Mouse (Mus musculus): ENCODE measurements around the gene Clasp2.
A peak's percentile ranks its signal among the peaks of the same experiment; 100 is the strongest.
"Not testable (repeated sequence)": the region's sequence is repeated elsewhere in the genome, so short reads cannot be mapped to it uniquely, and the experiment has no call there.

Gene Clasp2

DNA sequence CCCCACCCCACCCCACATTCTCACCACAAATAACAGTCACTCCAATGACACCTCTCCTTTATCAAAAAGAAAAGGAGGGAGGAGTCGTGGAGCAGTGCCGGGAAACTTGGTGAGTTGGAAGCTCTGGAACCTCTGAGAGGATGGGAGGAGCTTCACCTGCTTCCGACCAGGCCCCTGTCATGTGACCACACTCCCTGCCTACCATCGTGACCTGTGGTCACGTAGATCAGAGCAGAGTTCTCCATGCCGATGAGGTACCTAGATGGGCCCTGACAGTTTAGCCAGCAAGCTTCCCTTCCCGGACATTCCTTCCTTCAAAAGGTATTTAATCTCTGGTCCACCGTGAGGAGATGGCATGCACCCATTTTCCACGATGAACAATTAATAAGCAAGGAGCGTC is 17.2 kb downstream of the Clasp2 start:
- DNase-seq: no peak

GRCm38 (mm10) chr9:113759684-113760083 is 18.4 kb downstream of the Clasp2 start:
- DNase-seq: no peak

- DNase-seq: no peak
Observed at GRCm38 (mm10) chr9:113762389-113762788, 21.1 kb downstream of the Clasp2 start.

DNA sequence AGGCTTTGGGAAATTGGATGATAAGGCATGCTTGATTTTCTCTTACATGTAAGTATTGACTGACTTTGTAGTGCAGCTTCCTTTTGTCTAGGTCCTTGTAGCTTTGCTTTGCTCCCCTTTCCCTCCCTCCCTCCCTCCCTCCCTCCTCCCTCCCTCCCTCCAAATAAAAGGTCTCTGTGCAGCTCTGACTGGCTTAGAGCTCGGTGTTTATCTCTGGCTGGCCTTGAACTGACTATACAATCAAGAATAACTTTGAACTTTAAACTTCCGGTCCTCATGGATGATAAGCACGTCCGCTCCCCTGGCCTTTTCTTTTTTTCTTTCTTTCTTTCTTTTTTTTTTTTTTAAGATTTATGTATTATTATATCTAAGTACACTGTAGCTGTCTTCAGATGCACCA is 21.9 kb downstream of the Clasp2 start:
- no peak for DNase-seq

DNA sequence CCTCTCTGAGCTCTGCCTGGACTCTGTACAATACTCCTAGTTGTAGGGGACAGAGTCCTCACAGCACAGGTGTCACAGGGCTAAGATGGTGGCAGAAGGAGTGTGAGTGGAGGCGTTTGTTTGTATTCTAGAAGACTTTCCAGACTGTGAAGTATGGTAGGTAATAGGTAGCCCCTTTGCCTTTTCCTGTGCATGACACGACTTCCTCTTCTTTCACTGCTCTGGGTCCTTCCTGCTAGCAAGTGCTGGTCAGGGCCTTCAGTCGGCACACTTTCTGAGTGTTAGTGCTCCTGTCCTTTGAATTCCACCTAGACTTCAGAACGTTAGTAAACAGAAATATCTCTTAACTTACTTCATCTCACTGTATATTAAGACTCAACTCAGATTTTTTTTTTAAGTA is 29.4 kb downstream of the Clasp2 start:
- DNase-seq: no peak

- no peak for DNase-seq
Observed at GRCm38 (mm10) chr9:113780863-113781262, 39.6 kb downstream of the Clasp2 start.

DNA sequence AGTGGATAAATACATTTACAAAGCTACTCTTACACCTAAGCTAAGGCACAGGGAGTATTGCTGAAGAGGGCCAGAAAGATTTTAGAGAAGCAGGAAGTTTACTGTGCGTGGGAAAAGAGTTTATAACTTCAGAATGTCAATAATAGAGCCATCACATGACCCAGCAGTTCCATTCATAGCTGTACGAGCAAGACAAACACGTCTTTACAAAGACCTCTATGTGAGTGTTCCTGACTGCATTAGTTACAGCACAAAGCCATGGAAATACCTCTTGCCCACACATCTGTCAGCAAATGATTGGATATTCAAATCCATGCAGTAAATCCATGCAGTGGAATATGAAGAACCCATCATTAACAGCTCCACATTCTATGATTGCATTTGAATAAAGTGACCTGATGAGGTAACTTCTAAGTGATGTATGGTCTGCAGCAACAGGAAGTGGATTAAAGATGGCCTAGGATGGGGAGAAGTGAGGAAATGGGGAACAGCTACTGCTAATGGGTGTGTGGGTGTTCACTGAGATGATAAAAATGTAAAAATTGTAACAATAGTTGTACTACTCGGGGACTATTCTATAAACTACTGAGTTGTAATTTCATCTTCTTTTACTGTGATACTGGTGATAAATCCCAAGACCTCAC is 41.2 kb downstream of the Clasp2 start:
- DNase-seq: no peak

DNA sequence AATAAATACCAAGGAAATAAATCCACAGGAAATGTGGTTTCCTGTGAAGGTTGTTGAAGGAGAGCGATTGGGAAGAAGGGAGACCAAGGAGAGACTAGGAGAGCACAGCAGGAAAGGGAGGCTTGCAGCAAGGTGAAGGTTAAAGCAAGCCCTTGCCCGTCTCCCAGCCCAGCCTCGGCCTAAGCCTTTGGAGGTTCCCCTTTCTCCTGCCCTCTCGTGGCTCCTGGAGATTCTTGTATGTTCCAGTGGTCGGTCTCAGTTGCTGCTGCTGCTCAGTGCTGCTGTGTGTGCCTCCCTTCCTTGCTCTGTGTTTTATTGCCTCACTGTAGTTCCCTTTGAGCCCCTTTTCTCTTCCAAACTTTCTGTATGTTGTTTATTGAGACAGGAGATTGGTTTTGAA is 42.4 kb downstream of the Clasp2 start:
- DNase-seq: no peak

DNA sequence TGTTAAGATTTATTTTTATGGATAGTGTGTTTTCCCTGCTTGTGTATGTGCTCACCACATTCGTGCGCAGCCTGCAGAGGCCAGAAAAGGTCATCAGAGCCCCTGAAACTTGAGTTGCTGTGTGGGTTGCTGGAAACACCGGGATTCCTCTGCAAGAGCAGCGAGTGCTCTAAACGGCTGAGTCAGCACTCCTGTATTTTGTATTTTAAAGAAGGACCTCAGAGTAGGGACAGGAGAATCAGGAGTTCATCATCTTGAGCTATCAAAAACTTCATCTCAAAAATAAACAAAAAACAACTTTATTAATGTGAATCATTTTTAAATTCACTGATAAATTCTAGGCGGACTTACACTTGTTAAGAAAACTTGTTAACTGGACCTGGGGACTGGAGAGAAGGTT is 48.0 kb downstream of the Clasp2 start:
- not testable (repeated sequence) for DNase-seq

GRCm38 (mm10) chr9:113792651-113793512 is 51.6 kb downstream of the Clasp2 start:
- peak; percentile 78 for DNase-seq

DNA sequence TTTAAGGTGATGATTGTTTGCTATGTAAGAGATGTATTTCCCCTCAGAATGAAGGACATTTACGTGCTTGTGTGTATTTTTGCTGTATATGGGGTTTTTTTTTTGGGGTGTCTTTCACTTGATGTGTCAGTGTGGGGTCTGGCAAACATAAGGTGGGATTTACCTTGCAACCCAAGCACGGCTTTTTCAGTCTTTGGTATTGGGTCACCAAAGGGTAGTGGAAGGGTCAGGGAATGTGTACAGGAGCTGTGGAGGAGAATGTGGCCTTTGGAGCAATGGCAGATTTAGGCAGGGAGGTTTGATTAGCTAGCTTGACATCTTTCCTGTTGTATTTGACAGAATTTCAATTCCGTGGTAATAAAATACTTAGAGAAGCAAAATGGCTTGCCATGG is 52.2 kb downstream of the Clasp2 start:
- DNase-seq: no peak

GRCm38 (mm10) chr9:113793966-113794365 is 52.7 kb downstream of the Clasp2 start:
- no peak for DNase-seq

GRCm38 (mm10) chr9:113797206-113797605 is 55.9 kb downstream of the Clasp2 start:
- DNase-seq: no peak

DNA sequence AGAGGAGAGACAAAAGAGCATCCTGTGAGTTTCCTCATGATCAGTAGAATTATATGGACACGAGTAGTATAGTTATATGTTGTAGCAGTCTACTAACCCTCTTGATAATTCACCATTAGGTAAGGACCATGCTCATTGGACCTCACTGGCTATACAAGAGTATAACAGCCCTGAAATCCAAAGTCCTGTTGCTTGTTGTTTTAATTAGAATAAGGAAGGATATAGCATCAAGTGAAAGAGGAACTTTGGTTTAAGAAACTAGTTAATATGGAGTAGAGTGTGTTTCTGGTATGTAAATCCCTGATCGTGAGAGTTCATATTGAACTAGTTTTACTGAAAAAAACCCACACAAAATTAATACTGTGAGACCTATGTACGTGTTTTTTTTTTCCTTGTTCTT is 59.4 kb downstream of the Clasp2 start:
- DNase-seq: no peak

DNA sequence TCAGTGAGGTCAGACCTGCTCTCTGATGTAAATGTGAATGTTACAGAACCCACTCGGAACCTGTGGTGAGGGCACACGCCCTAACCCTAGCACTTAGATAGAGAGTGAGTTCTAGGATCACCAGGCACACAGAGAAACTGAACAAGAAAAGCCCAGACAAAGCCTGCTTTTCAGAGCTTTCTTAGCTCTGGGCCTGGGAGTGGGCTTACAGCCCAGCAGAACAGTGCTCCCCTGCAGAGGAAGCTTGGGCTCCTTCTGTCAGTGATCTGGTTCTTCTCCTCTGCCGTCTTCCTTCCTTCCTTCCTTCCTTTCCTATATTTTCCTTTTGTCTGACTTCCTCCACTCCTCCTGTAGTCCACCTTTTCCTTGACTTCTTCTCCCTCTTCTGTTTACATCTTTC is 61.5 kb downstream of the Clasp2 start:
- no peak for DNase-seq

- DNase-seq: no peak
Observed at GRCm38 (mm10) chr9:113803751-113804150, 62.5 kb downstream of the Clasp2 start.

- DNase-seq: no peak
Observed at GRCm38 (mm10) chr9:113805359-113805758, 64.1 kb downstream of the Clasp2 start.

DNA sequence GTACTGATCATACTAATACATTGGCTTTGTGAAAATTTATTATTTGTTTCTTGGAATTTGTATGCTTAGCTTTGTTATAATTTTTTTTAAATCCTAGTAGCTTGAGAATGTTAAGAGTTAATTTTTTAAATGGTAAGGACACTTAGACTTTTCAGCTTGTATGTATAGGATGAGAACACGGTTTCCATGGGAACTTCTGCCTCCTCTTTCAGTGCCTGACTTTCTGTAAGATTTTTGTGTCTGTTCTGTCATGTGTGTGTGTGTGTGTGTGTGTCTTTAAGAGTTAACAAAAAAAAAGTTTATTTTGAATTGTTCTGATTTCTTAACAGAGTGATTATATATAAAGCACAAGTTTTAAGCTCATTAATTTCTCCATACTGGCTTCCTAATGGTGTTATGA is 70.1 kb downstream of the Clasp2 start:
- DNase-seq: no peak

GRCm38 (mm10) chr9:113811957-113812670 is 70.8 kb downstream of the Clasp2 start:
- peak; percentile 18 for DNase-seq

DNA sequence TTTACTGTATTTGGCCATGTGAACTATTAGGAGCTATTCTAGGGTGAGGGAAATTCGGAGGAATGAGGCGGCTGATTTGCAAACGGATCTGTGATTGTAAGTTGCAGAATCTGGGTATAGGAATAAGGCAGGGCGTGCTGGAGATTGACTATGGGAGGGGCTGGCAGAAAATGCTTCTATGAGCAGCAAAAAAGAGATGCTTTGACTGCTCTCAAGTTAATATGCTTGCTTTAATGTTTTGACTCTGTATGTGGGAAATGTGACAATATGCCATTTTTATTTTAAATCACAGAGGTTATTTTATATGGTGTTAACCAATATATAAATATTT is 71.4 kb downstream of the Clasp2 start:
- DNase-seq: no peak

GRCm38 (mm10) chr9:113813086-113813485 is 71.8 kb downstream of the Clasp2 start:
- no peak for DNase-seq

- DNase-seq: no peak
Observed at GRCm38 (mm10) chr9:113815836-113816235, 74.6 kb downstream of the Clasp2 start.

GRCm38 (mm10) chr9:113822150-113822549 is 80.9 kb downstream of the Clasp2 start:
- DNase-seq: peak; percentile 15

GRCm38 (mm10) chr9:113828719-113829118 is 87.4 kb downstream of the Clasp2 start:
- DNase-seq: no peak

Measured in kidney, postnatal 10 days (tissue).